Mouse (Mus musculus) hindbrain, embryonic 12.5 days (tissue): Measurements from ENCODE around the gene Fars2. TPM values are rescaled to one million over a fixed set of nuclear protein-coding genes. Genes with fewer than 3 reads are reported as not detected.

Experiments used
- ATAC-seq: fragments of 200-750 bp; cut with Nextera tagmentation; 2 replicates; pipeline ENCODE4 v1.8.0; 2017; ENCODE audit warnings: moderate TSS enrichment; ENCODE audit not compliant: low FRiP score
- H3K27ac ChIP-seq: fragments of 300-500 bp; sonication (generic); 2 replicates; pipeline ENCODE4 v1.5.1; 2016; ENCODE audit warnings: mild to moderate bottlenecking
- H3K27me3 ChIP-seq: fragments of 300-500 bp; sonication (generic); 2 replicates; pipeline ENCODE4 v1.6.1; 2016; ENCODE audit warnings: mild to moderate bottlenecking
- H3K36me3 ChIP-seq: fragments of 300-500 bp; sonication (generic); 2 replicates; pipeline ENCODE4 v1.6.1; 2016; ENCODE audit warnings: mild to moderate bottlenecking
- H3K4me1 ChIP-seq: fragments of 300-500 bp; sonication (generic); 2 replicates; pipeline ENCODE4 v1.6.1; 2016
- H3K4me2 ChIP-seq: fragments of 300-500 bp; sonication (generic); replicated peaks from 2 replicates; pipeline ENCODE4 v1.6.1; 2016; ENCODE audit warnings: mild to moderate bottlenecking
- H3K4me3 ChIP-seq: fragments of 300-500 bp; sonication (generic); 2 replicates; pipeline ENCODE4 v1.5.1; 2016; ENCODE audit warnings: mild to moderate bottlenecking
- H3K9ac ChIP-seq: fragments of 300-500 bp; sonication (generic); 2 replicates; pipeline ENCODE4 v1.6.1; 2016; ENCODE audit warnings: mild to moderate bottlenecking, moderate library complexity
- H3K9me3 ChIP-seq: fragments of 300-500 bp; sonication (generic); replicated peaks from 2 replicates; pipeline ENCODE4 v1.6.1; 2016; ENCODE audit warnings: mild to moderate bottlenecking
- WGBS: fragments of 180-500 bp; shearing (Covaris S2); methylation state at CpG from one replicate; pipeline ENCODE4 v1.1.7; 2016; 5-methylcytosine and 5-hydroxymethylcytosine counted together
- polyA plus RNA-seq: library from polyadenylated mRNA; unstranded; fragments of >200 nt; fragmentation: Nextera tagmentation; extraction: Ambion mirVana; gene quantifications from 2 replicates; pipeline ENCODE4 v1.2.1, GENCODE M21; 2016

The Fars2 gene
- polyA plus RNA-seq, 1 experiment from 2014 or later = 27.8 TPM

DNA sequence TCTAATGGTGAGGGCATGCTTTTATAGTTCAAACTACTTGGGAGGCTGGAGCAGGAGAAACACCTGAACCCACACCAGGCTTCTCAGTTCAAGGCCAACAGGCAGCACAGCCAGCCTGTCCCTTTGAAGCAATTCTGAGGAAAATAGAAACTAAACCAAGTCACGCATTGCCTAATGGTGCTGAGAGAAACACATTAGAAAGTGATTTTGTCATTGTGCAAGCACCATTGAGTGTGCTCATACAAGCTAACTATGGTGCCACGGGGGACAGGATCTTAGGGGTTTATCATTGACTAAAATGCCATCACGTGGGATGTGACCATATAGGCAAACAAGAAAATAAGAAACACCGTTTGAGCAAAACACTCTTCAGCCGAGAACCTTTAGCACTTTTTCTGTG lies 489.5 kb downstream of the Fars2 start:
- no peaks in the 10 kb centered on the region for H3K4me1 ChIP-seq
- no peak for ATAC-seq
- no peak overlapping the region for H3K9ac ChIP-seq
- WGBS = 87% methylated on average over 5 of the region's 5 CpGs
- no peak overlapping the region for H3K4me3 ChIP-seq
- no peaks in the 10 kb centered on the region for H3K27me3 ChIP-seq
- H3K36me3 ChIP-seq = no peaks in the 10 kb centered on the region
- H3K9me3 ChIP-seq = no peaks in the 10 kb centered on the region
- H3K27ac ChIP-seq = no peak overlapping the region
- H3K4me2 ChIP-seq = no peak overlapping the region

- no peak overlapping the region for H3K27ac ChIP-seq
- no peak for ATAC-seq
These were observed 490.7 kb downstream of the Fars2 start for GRCm38 (mm10) chr13:36607871-36608270.

GRCm38 (mm10) chr13:36610426-36610825 lies 493.2 kb downstream of the Fars2 start:
- H3K9me3 ChIP-seq = no peaks in the 10 kb centered on the region
- no peaks in the 10 kb centered on the region for H3K36me3 ChIP-seq
- no peak overlapping the region for H3K4me2 ChIP-seq
- H3K27ac ChIP-seq = no peak overlapping the region
- H3K4me1 ChIP-seq = no peaks in the 10 kb centered on the region
- H3K4me3 ChIP-seq = no peak overlapping the region
- 94% methylated on average over 5 of the region's 5 CpGs for WGBS
- no peaks in the 10 kb centered on the region for H3K27me3 ChIP-seq
- H3K9ac ChIP-seq = no peak overlapping the region
- ATAC-seq = no peak

More at GRCm38 (mm10) chr13:36607871-36608270, 490.7 kb downstream of the Fars2 start:
- H3K4me1 ChIP-seq = no peaks in the 10 kb centered on the region
- H3K9me3 ChIP-seq = no peaks in the 10 kb centered on the region
- no peak overlapping the region for H3K9ac ChIP-seq
- H3K27me3 ChIP-seq = no peaks in the 10 kb centered on the region
- no peak overlapping the region for H3K4me3 ChIP-seq
- 79% methylated on average over 4 of the region's 4 CpGs for WGBS
- H3K36me3 ChIP-seq = no peaks in the 10 kb centered on the region
- H3K4me2 ChIP-seq = no peak overlapping the region

DNA sequence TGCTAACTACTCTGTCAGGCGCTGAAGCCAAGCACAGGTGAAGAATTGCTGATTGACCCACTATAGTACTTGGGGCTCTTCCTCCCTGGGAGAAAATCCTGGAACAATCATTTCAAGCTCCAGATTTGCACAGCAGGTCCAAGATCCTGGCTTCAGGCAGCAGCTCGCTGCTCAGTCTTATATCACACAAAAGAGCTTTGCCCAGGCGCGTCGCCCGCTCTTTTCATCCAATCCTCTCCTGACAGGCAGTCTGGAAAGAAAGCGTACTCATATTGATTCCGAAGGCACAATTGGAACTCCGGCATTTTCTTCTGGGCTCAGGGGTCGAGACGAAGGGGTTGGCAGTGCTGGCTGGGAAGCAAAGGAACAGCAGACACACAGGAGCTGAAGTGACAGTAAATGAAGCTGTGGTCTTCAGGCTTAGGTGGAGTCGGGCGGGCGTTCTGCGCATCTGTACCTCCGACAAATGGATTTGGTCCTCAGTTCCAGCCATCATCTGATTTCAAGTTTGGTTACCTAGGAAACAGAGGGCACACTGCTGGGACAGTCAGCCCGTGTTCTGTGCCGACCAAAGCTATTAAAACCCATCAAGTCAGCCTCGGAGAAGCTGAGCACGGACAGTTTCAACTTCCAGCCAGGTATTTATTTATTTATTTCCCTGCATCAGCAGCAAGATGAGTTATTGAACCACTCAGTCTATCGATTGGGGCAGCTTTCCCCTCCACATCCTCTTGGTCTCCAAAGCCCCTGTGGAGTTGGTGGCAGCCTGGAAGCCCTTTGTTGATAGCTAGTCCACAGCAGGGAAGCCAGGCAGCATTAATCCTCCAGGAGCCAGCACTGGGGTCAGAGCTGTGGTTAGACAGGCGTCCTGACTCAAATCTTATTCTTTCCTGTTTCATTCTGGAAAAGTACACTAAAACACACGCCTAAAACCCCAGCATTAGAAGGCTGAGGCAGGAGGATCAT lies 495.9 kb downstream of the Fars2 start:
- Histone ChIP-seq H3K9ac (peak overlapping the region; percentile 9; the same call in 1 of the 2 replicates), H3K9me3 (no peaks in the 10 kb centered on the region), H3K27ac (peak overlapping the region; percentile 75), H3K27me3 (no peaks in the 10 kb centered on the region), H3K4me1 (no peaks in the 10 kb centered on the region), H3K4me2 (peak overlapping the region; percentile 45), H3K4me3 (peak overlapping the region; percentile 14; the same call in 1 of the 2 replicates), H3K36me3 (no peaks in the 10 kb centered on the region)
- ATAC-seq = peak; percentile 71
- WGBS = 36% methylated on average over 23 of the region's 23 CpGs

GRCm38 (mm10) chr13:36620498-36621332 lies 503.5 kb downstream of the Fars2 start:
- H3K27ac ChIP-seq = no peak overlapping the region
- no peak overlapping the region for H3K9ac ChIP-seq
- WGBS = 92% methylated on average over 10 of the region's 10 CpGs
- H3K4me1 ChIP-seq = no peaks in the 10 kb centered on the region
- no peaks in the 10 kb centered on the region for H3K27me3 ChIP-seq
- no peaks in the 10 kb centered on the region for H3K36me3 ChIP-seq
- H3K4me3 ChIP-seq = no peak overlapping the region
- H3K4me2 ChIP-seq = no peak overlapping the region
- ATAC-seq = no peak
- no peaks in the 10 kb centered on the region for H3K9me3 ChIP-seq

GRCm38 (mm10) chr13:36621333-36621659 lies 504.1 kb downstream of the Fars2 start:
- no peak overlapping the region for H3K27ac ChIP-seq
- no peak overlapping the region for H3K4me3 ChIP-seq
- 98% methylated on average over 1 of the region's 1 CpGs for WGBS
- no peak for ATAC-seq
- H3K27me3 ChIP-seq = no peaks in the 10 kb centered on the region
- H3K9ac ChIP-seq = no peak overlapping the region
- no peaks in the 10 kb centered on the region for H3K4me1 ChIP-seq
- H3K36me3 ChIP-seq = no peaks in the 10 kb centered on the region
- no peak overlapping the region for H3K4me2 ChIP-seq
- H3K9me3 ChIP-seq = no peaks in the 10 kb centered on the region

DNA sequence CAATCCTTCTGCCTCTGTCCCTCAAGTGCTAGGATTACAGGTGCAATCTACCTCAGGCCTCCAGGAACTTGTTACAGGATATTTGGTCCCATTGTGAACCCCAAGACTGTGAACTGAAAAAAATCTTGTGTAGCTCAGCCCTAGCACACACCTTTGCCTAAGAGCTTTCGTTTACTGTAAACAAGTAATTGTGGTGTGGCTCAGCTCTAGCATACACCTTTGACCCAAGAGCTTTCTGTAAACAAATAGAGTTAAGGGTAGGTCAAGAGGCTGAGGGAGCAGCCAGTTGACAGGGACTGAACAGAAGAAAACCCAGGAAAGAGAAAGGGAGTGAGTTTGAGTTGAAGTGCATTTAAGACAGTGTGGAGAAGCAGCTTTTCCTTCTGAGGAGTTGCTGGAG lies 506.3 kb downstream of the Fars2 start:
- H3K36me3 ChIP-seq = no peaks in the 10 kb centered on the region
- no peak overlapping the region for H3K4me2 ChIP-seq
- H3K27me3 ChIP-seq = no peaks in the 10 kb centered on the region
- H3K4me1 ChIP-seq = no peaks in the 10 kb centered on the region
- H3K9me3 ChIP-seq = no peaks in the 10 kb centered on the region
- no peak overlapping the region for H3K9ac ChIP-seq
- WGBS = 72% methylated on average over 1 of the region's 1 CpGs
- ATAC-seq = no peak
- H3K4me3 ChIP-seq = no peak overlapping the region
- no peak overlapping the region for H3K27ac ChIP-seq

GRCm38 (mm10) chr13:36629154-36629553 lies 511.9 kb downstream of the Fars2 start:
- 83% methylated on average over 1 of the region's 1 CpGs for WGBS
- Histone ChIP-seq H3K4me1 (no peaks in the 10 kb centered on the region), H3K4me3 (no peak overlapping the region), H3K4me2 (no peak overlapping the region), H3K36me3 (no peaks in the 10 kb centered on the region), H3K27ac (no peak overlapping the region), H3K27me3 (no peaks in the 10 kb centered on the region), H3K9ac (no peak overlapping the region), H3K9me3 (no peaks in the 10 kb centered on the region)
- no peak for ATAC-seq

GRCm38 (mm10) chr13:36648257-36648656 lies 531.0 kb downstream of the Fars2 start:
- H3K27ac ChIP-seq = no peak overlapping the region
- no peak overlapping the region for H3K4me2 ChIP-seq
- no peak for ATAC-seq
- H3K9me3 ChIP-seq = no peaks in the 10 kb centered on the region
- H3K27me3 ChIP-seq = no peaks in the 10 kb centered on the region
- WGBS = 64% methylated on average over 7 of the region's 7 CpGs
- H3K36me3 ChIP-seq = no peaks in the 10 kb centered on the region
- no peaks in the 10 kb centered on the region for H3K4me1 ChIP-seq
- H3K4me3 ChIP-seq = no peak overlapping the region
- no peak overlapping the region for H3K9ac ChIP-seq

GRCm38 (mm10) chr13:36654251-36654650 lies 537.0 kb downstream of the Fars2 start:
- no peaks in the 10 kb centered on the region for H3K27me3 ChIP-seq
- H3K27ac ChIP-seq = no peak overlapping the region

DNA sequence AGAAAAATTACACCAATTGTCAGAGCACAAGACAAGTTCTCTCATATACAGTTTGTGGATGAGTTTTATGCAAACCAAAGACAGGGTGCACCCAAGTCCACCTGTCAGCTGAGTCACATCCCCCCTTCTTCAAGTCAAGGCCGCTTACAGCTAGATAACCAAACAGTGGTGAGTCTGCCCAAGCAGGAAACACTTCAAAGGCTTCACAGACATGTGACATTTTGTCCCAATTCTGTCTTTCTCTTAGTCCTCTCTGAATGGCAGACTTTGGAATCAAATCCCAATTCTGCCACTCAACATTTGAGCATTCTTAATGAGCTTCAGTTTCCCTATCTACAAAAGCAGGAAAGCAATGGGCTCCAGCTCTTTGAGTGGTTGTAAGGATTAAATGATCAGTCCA lies 562.1 kb downstream of the Fars2 start:
- Histone ChIP-seq H3K27me3 (no peaks in the 10 kb centered on the region), H3K4me3 (no peak overlapping the region), H3K27ac (no peak overlapping the region), H3K4me2 (no peak overlapping the region), H3K9ac (no peak overlapping the region), H3K36me3 (no peaks in the 10 kb centered on the region), H3K9me3 (no peaks in the 10 kb centered on the region), H3K4me1 (no peaks in the 10 kb centered on the region)
- no peak for ATAC-seq
- WGBS = 82% methylated on average over 1 of the region's 1 CpGs

More at GRCm38 (mm10) chr13:36654251-36654650, 537.0 kb downstream of the Fars2 start:
- H3K4me3 ChIP-seq = no peak overlapping the region
- no peak for ATAC-seq
- H3K9ac ChIP-seq = no peak overlapping the region
- 76% methylated on average over 3 of the region's 3 CpGs for WGBS
- H3K36me3 ChIP-seq = no peaks in the 10 kb centered on the region
- H3K4me2 ChIP-seq = no peak overlapping the region
- H3K9me3 ChIP-seq = no peaks in the 10 kb centered on the region
- no peaks in the 10 kb centered on the region for H3K4me1 ChIP-seq

DNA sequence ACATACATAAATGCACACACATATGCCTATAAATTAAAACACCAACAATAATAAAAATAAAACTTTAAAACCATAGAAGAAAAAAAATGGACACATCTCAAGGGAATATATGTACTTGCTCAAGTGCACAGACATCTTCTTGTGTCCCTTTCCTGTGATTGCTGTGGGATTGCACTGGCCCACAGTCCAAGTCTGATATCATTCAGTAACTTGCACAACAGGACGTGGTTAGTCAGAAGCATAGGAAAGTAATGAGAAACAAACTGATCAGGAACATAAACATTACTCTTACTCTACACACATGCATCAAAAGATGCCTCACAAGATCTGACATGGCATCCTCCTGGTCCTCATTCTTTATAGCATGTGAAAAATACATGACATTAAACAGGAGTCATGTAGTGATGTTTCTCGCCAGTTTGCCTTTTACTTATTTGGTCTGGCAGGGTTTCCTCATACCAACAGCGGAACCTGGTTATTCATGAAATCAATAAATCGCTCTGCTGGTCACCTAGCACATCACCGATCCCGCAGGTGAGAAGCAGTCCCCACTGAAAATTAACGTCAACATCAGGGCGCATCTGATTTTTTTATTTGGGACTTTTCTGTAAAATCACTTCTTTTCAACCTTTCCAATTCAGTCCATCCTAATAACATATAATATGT lies 563.6 kb downstream of the Fars2 start:
- 93% methylated on average over 8 of the region's 8 CpGs for WGBS
- Histone ChIP-seq H3K27ac (no peak overlapping the region), H3K27me3 (no peaks in the 10 kb centered on the region), H3K4me2 (no peak overlapping the region), H3K36me3 (no peaks in the 10 kb centered on the region), H3K9ac (no peak overlapping the region), H3K4me3 (no peak overlapping the region), H3K9me3 (no peaks in the 10 kb centered on the region), H3K4me1 (no peaks in the 10 kb centered on the region)
- no peak for ATAC-seq
